Mouse (Mus musculus): Measurements from ENCODE around the gene Sycp2l.

GRCm38 (mm10) chr13:41085140-41085539 lies 29.0 kb upstream of the Sycp2l start:
- TF ChIP-seq POLR2A (IDR thresholded peaks at IDR 0.05; ENCODE audit: low read depth, low read length) (no peak), CTCF (IDR thresholded peaks at IDR 0.05; ENCODE audit: extremely low read depth, insufficient read length, insufficient replicate concordance, low read depth, low read length) (no peak)

Measured in small intestine, adult 2 months (tissue).